In the genomic region with DNA sequence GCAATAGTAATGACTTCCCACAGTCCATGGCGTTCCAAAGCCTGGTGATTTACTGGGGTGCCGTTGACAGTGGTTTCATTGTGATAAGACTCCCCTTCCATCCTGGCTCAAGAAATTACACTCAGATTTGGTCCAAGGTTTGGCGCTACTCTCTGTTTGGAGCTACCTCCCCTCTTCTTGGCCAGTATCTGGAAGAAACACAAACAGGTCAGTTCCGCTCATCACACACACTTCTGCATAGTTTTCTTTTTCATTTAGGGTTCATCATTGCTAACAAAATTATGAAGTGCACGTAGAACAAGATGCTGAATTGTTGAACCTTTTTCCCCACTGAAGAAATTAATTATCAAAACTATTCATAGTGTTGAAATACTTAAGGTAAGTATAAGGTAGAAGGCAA, we compare ENCODE assay signal across 26 mouse cellular contexts. TPM values are rescaled to one million over a fixed set of nuclear protein-coding genes. Genes with fewer than 3 reads are reported as not detected.
DNase-seq lines count a peak whose midpoint lies in the region; TF ChIP-seq lines count a peak whose summit lies in the region.
"Had no signal": no experiment of that assay in that cellular context is flagged by ENCODE, and none has a peak within 500 bp of the region (broad histone marks: within the 10 kb centered on the region; RNA-seq: fewer than 3 reads in every experiment).

A gene (minus strand): TSS at position 101 of the 400 bp plus-strand sequence.

- H3K79me2 ChIP-seq in CH12.LX (replicated peaks; ENCODE audit: control insufficient read depth, extremely low read depth, insufficient read depth, poor library complexity, severe bottlenecking): no peaks in the 10 kb centered on the region

- no peak within 1 kb of the TSS for H3K9ac ChIP-seq in CH12.LX (ENCODE audit: insufficient read depth, low read depth)

- DNase-seq in layer of hippocampus, postnatal 10 days (ENCODE audit: low spot score in 2 of 2): no peak
- DNase-seq in layer of hippocampus, postnatal 25 days (ENCODE audit: extremely low spot score in 1 of 2, low spot score in 1 of 2): no peak
- no peak for DNase-seq in layer of hippocampus, postnatal 14 days (ENCODE audit: low spot score in 2 of 2)
- no peak for DNase-seq in layer of hippocampus, adult 9-11 months
- no peak for DNase-seq in testis, postnatal 10 days (ENCODE audit: low spot score)
- no peak for DNase-seq in CH12.LX (ENCODE audit: extremely low read depth)
- no peak for DNase-seq in frontal cortex, postnatal 14 days (ENCODE audit: low spot score in 2 of 2)
- DNase-seq: adrenal gland, adult 2 months; adrenal gland, adult 8-10 months; adrenal gland, postnatal 10 days; adrenal gland, postnatal 14 days; adrenal gland, postnatal 25 days; adrenal gland, postnatal 36 days; B cell, adult 2 months; cerebellum, adult 11 months; cerebellum, adult 11-12 months; cerebellum, adult 18-20 months had no signal

- no peaks in the 10 kb centered on the region for H3K36me3 ChIP-seq in testis, adult 2 months (ENCODE audit: control insufficient read depth, insufficient read depth, low read length)
- no peaks in the 10 kb centered on the region for H3K36me3 ChIP-seq in CH12.LX (replicated peaks in 1 of 2; ENCODE audit: control insufficient read depth in 1 of 2, insufficient read depth in 1 of 2, low read length in 1 of 2)
- H3K36me3 ChIP-seq: G1E had no signal

- TF ChIP-seq EP300 in CH12.LX (IDR thresholded peaks at IDR 0.05; ENCODE audit: low read length): no peak

- in situ Hi-C loops in CH12.LX (cut with MboI; ENCODE audit: low pct_ligation_motif_present, low pct_unique_long_range_greater_than_20kb, low sequenced_read_pairs): no loop called here

- no peak within 1 kb of the TSS for H3K27ac ChIP-seq in testis, adult 2 months (ENCODE audit: control insufficient read depth, insufficient read depth, low read depth, low read length)
- H3K27ac ChIP-seq in CH12.LX (ENCODE audit: insufficient read depth, low read depth): no peak within 1 kb of the TSS

- H3K4me2 ChIP-seq in CH12.LX (ENCODE audit: insufficient read depth, low read depth, poor library complexity, severe bottlenecking): 0 out of 2 replicates have a peak within 1 kb of the TSS, but pooled peaks have one; percentile 48

- no peak for TF ChIP-seq CTCF in testis, adult 2 months (IDR thresholded peaks at IDR 0.05; ENCODE audit: control insufficient read depth, insufficient read depth, insufficient replicate concordance, low read depth, low read length)
- TF ChIP-seq CTCF in CH12.LX (conservative IDR thresholded peaks at IDR 0.05 in 1 of 2, IDR thresholded peaks at IDR 0.05 in 1 of 2; ENCODE audit: low read depth in 2 of 2, low read length in 2 of 2): no peak

- peaks cover 6% of the 10 kb centered on the region; the same call in 1 of the 2 replicates for H3K4me1 ChIP-seq in testis, adult 2 months (ENCODE audit: control insufficient read depth, insufficient read depth, low read length)
- H3K4me1 ChIP-seq in CH12.LX (ENCODE audit: control insufficient read depth in 1 of 2, insufficient read depth in 2 of 2): no peaks in the 10 kb centered on the region

- TF ChIP-seq RAD21 in CH12.LX (IDR thresholded peaks at IDR 0.05; ENCODE audit: low read depth, low read length): no peak

- peak within 1 kb of the TSS; percentile 32 for H3K4me3 ChIP-seq in testis, adult 2 months (ENCODE audit: control insufficient read depth, low read depth, low read length)
- H3K4me3 ChIP-seq in CH12.LX (replicated peaks in 1 of 3; ENCODE audit: low read depth in 2 of 3, low read length in 2 of 3, poor library complexity in 1 of 3): no peak within 1 kb of the TSS

- TF ChIP-seq POLR2A in testis, adult 2 months (IDR thresholded peaks at IDR 0.05; ENCODE audit: control insufficient read depth, low read depth, low read length): no peak
- no peak for TF ChIP-seq POLR2A in CH12.LX (IDR thresholded peaks at IDR 0.05; ENCODE audit: low read depth, low read length)

- no peaks in the 10 kb centered on the region for H3K9me3 ChIP-seq in CH12.LX (replicated peaks; ENCODE audit: low read length)
- H3K9me3 ChIP-seq: G1E had no signal

- no peaks in the 10 kb centered on the region for H3K27me3 ChIP-seq in testis, adult 2 months (ENCODE audit: control insufficient read depth, insufficient read depth, low read length)
- no peaks in the 10 kb centered on the region for H3K27me3 ChIP-seq in CH12.LX (replicated peaks)
- H3K27me3 ChIP-seq: Patski had no signal

- dilution Hi-C loops in CH12.LX (cut with MboI; ENCODE audit: extremely low pct_ligation_motif_present, extremely low pct_unique_long_range_greater_than_20kb, low sequenced_read_pairs): no loop called here

TF ChIP-seq in CH12.LX, 34 proteins besides CTCF, POLR2A, EP300 and RAD21:
- no peak for TF ChIP-seq ELF1 (IDR thresholded peaks at IDR 0.05; ENCODE audit: low read depth, low read length)
- no peak for TF ChIP-seq GABPA (IDR thresholded peaks at IDR 0.05; ENCODE audit: insufficient replicate concordance, low read depth, low read length)
- TF ChIP-seq SIN3A (IDR thresholded peaks at IDR 0.05; ENCODE audit: low read length): no peak
- TF ChIP-seq E2F4 (IDR thresholded peaks at IDR 0.05; ENCODE audit: insufficient replicate concordance, low read depth, low read length): no peak
- no peak for TF ChIP-seq TCF12 (IDR thresholded peaks at IDR 0.05; ENCODE audit: low read depth, low read length)
- no peak for TF ChIP-seq MAFK (IDR thresholded peaks at IDR 0.05; ENCODE audit: insufficient replicate concordance, low read length)
- no peak for TF ChIP-seq ZMIZ1 (IDR thresholded peaks at IDR 0.05; ENCODE audit: low read depth, low read length)
- TF ChIP-seq MYC (IDR thresholded peaks at IDR 0.05; ENCODE audit: low read depth, low read length): no peak
- no peak for TF ChIP-seq MXI1 (IDR thresholded peaks at IDR 0.05; ENCODE audit: low read depth, low read length)

RNA-seq across cellular contexts. Expression of the gene that starts here (rescaled TPM):
- 10 to 100 TPM; 15.3 to 15.8 TPM for total RNA-seq in layer of hippocampus, postnatal 10 days (2021)
- 10 to 100 TPM in 1 of 2 experiments, 1 to 10 TPM in 1; 4.2 to 10.5 TPM for total RNA-seq in layer of hippocampus, postnatal 25 days (2021)
- 10 to 100 TPM; 10.3 to 12.4 TPM for total RNA-seq in layer of hippocampus, postnatal 14 days (2021)
- 0.18 TPM in 1 of 2 replicates, not detected in the other for polyA plus RNA-seq in testis, adult 2 months (2012; rRNA removed)
- total RNA-seq in CH12.LX (2012; rRNA removed) (not detected in 2 replicates), CH12.LX (2014; rRNA removed) (not detected in 2 replicates)
- polyA plus RNA-seq in CH12.LX (2012; ENCODE audit: insufficient read length, low read depth): not detected in 2 replicates
- total RNA-seq: adrenal gland, adult 18-20 months; adrenal gland, adult 2 months; adrenal gland, adult 8-10 months; adrenal gland, postnatal 10 days; adrenal gland, postnatal 14 days; adrenal gland, postnatal 25 days; adrenal gland, postnatal 36 days; ES-E14; G1E; MEL had no signal
- polyA plus RNA-seq: activated CD4-positive, CD25-positive, alpha-beta regulatory T cell, adult 4 months; adrenal gland, adult 2 months; C2C12; CD4-positive, CD25-positive, alpha-beta regulatory T cell, adult 4 months; G1E; Patski had no signal

Comparison
In these comparisons a context has a peak if more than half of its experiments do, and no peak if none do; other contexts are left out.
1. RNA of the gene that starts here (total RNA-seq): 15.3 to 15.8 TPM in layer of hippocampus, postnatal 10 days, 10.3 to 12.4 TPM in layer of hippocampus, postnatal 14 days and 4.2 to 10.5 TPM in layer of hippocampus, postnatal 25 days; not detected in CH12.LX; every median in the first group is over 4 times any median in the second.